Mouse (Mus musculus) intestine, embryonic 14.5 days (tissue): ENCODE data around the gene Gstm3. TPM values are rescaled to one million over a fixed set of nuclear protein-coding genes. Genes with fewer than 3 reads are reported as not detected.

Source experiments
- ATAC-seq: fragments of 200-750 bp; cut with Nextera tagmentation; replicated peaks from 2 replicates; pipeline ENCODE4 v1.8.0; 2017; ENCODE audit warnings: low read depth, moderate number of reproducible peaks, moderate TSS enrichment, moderate library complexity; ENCODE audit not compliant: low FRiP score, low TSS enrichment
- DNase-seq: peaks from one replicate; pipeline ENCODE4 v3.0.0-alpha.2; 2018; ENCODE audit warnings: low spot score
- H3K27ac ChIP-seq: fragments of 300-500 bp; sonication (generic); 2 replicates; pipeline ENCODE4 v1.5.1; 2014; ENCODE audit warnings: low read depth, mild to moderate bottlenecking, control low read depth
- H3K27me3 ChIP-seq: fragments of 300-500 bp; sonication (generic); replicated peaks from 2 replicates; pipeline ENCODE4 v1.6.1; 2014; ENCODE audit warnings: low read length, control low read depth; ENCODE audit not compliant: control insufficient read depth, insufficient read depth
- H3K36me3 ChIP-seq: fragments of 300-500 bp; sonication (generic); 2 replicates; pipeline ENCODE4 v1.6.1; 2014; ENCODE audit warnings: low read length, control low read depth; ENCODE audit not compliant: control insufficient read depth, insufficient read depth
- H3K4me1 ChIP-seq: fragments of 300-500 bp; sonication (generic); replicated peaks from 2 replicates; pipeline ENCODE4 v1.6.1; 2014; ENCODE audit warnings: low read length, control low read depth, mixed read lengths; ENCODE audit not compliant: control insufficient read depth, insufficient read depth
- H3K4me2 ChIP-seq: fragments of 300-500 bp; sonication (generic); 2 replicates; pipeline ENCODE4 v1.6.1; 2014; ENCODE audit warnings: low read length
- H3K4me3 ChIP-seq: fragments of 300-500 bp; sonication (generic); 2 replicates; pipeline ENCODE4 v1.5.1; 2014; ENCODE audit warnings: low read depth, low read length, control low read depth, mixed read lengths
- H3K9ac ChIP-seq: fragments of 300-500 bp; sonication (generic); 2 replicates; pipeline ENCODE4 v1.6.1; 2014; ENCODE audit warnings: mild to moderate bottlenecking, low read length
- H3K9me3 ChIP-seq: fragments of 300-500 bp; sonication (generic); 2 replicates; pipeline ENCODE4 v1.6.1; 2016; ENCODE audit warnings: low read length, control low read depth; ENCODE audit not compliant: control insufficient read depth
- WGBS: fragments of 180-500 bp; shearing (Covaris S2); extraction: QIAGEN DNeasy Blood & Tissue Kit; methylation state at CpG from one replicate; pipeline ENCODE4 v1.1.7; 2014; 5-methylcytosine and 5-hydroxymethylcytosine counted together
- polyA plus RNA-seq: library from polyadenylated mRNA; unstranded; fragments of >200 nt; fragmentation: Nextera tagmentation; extraction: Ambion mirVana; gene quantifications from 2 replicates; pipeline ENCODE4 v1.2.1, GENCODE M21; 2014

Gstm3 gene
- polyA plus RNA-seq, 1 experiment from 2014 or later: 41.6 TPM

- no peak for ATAC-seq
Observed at GRCm38 (mm10) chr3:107916674-107917073, 52.4 kb downstream of the Gstm3 start.

More at GRCm38 (mm10) chr3:107916674-107917073, 52.4 kb downstream of the Gstm3 start:
- Histone ChIP-seq H3K4me1 (no peaks in the 10 kb centered on the region), H3K27me3 (no peaks in the 10 kb centered on the region), H3K36me3 (no peaks in the 10 kb centered on the region), H3K4me2 (no peak overlapping the region), H3K4me3 (no peak overlapping the region), H3K9me3 (no peaks in the 10 kb centered on the region), H3K9ac (no peak overlapping the region), H3K27ac (no peak overlapping the region)
- DNase-seq: no peak
- WGBS: 75% methylated on average over 15 of the region's 15 CpGs

Other genes with a start within 250 kb of the Gstm3 start
- 13.3 and 13.6 TPM in 2 replicates for gene Csf1, start 208.8 kb downstream of the Gstm3 start, polyA plus RNA-seq
- 66.9 and 82.6 TPM in 2 replicates for gene Eps8l3, start 92.1 kb downstream of the Gstm3 start, polyA plus RNA-seq
- 196 and 223 TPM in 2 replicates for gene Gstm5, start 73.5 kb downstream of the Gstm3 start, polyA plus RNA-seq
- 21.3 and 23.4 TPM in 2 replicates for gene Gstm7, start 37.5 kb downstream of the Gstm3 start, polyA plus RNA-seq
- gene Gstm6, start 25.5 kb downstream of the Gstm3 start, polyA plus RNA-seq: 8.7 and 11.6 TPM in 2 replicates
- gene Gstm2, start 17.2 kb upstream of the Gstm3 start, polyA plus RNA-seq: 140 and 141 TPM in 2 replicates
- gene Gstm1, start 48.7 kb upstream of the Gstm3 start, polyA plus RNA-seq: 186 and 220 TPM in 2 replicates
- gene Gstm4, start 75.6 kb upstream of the Gstm3 start, polyA plus RNA-seq: 20.4 and 20.6 TPM in 2 replicates
- gene Ampd2, start 117.4 kb upstream of the Gstm3 start, polyA plus RNA-seq: 38.6 and 42.2 TPM in 2 replicates
- gene Gnat2, start 123.5 kb upstream of the Gstm3 start, polyA plus RNA-seq: 0.93 and 1.6 TPM in 2 replicates
- gene Gnai3, start 176.9 kb upstream of the Gstm3 start, polyA plus RNA-seq: 171 and 182 TPM in 2 replicates
- gene Gpr61, start 185.6 kb upstream of the Gstm3 start, polyA plus RNA-seq: 0.04 and 0.26 TPM in 2 replicates
- 3.0 and 3.5 TPM in 2 replicates for gene Amigo1, start 217.1 kb upstream of the Gstm3 start, polyA plus RNA-seq
- 2.3 and 2.6 TPM in 2 replicates for gene Cyb561d1, start 231.9 kb upstream of the Gstm3 start, polyA plus RNA-seq
- 15.3 and 15.5 TPM in 2 replicates for gene Atxn7l2, start 241.7 kb upstream of the Gstm3 start, polyA plus RNA-seq